Mouse (Mus musculus) midbrain, embryonic 13.5 days (tissue): ENCODE data around the gene Pum2. TPM values are rescaled to one million over a fixed set of nuclear protein-coding genes. Genes with fewer than 3 reads are reported as not detected.

ENCODE experiments used
- ATAC-seq: fragments of 200-750 bp; cut with Nextera tagmentation; 2 replicates; pipeline ENCODE4 v1.8.0; 2017; ENCODE audit warnings: mild to moderate bottlenecking, moderate TSS enrichment, moderate library complexity
- H3K27ac ChIP-seq: fragments of 300-500 bp; sonication (generic); 2 replicates; pipeline ENCODE4 v1.5.1; 2015; ENCODE audit warnings: inconsistent platforms, mild to moderate bottlenecking, moderate library complexity
- H3K27me3 ChIP-seq: fragments of 300-500 bp; sonication (generic); 2 replicates; pipeline ENCODE4 v1.6.1; 2015; ENCODE audit warnings: mild to moderate bottlenecking, inconsistent platforms
- H3K36me3 ChIP-seq: fragments of 300-500 bp; sonication (generic); 2 replicates; pipeline ENCODE4 v1.6.1; 2015; ENCODE audit warnings: mild to moderate bottlenecking, inconsistent platforms
- H3K4me1 ChIP-seq: fragments of 300-500 bp; sonication (generic); replicated peaks from 2 replicates; pipeline ENCODE4 v1.6.1; 2015; ENCODE audit warnings: inconsistent platforms
- H3K4me2 ChIP-seq: fragments of 300-500 bp; sonication (generic); replicated peaks from 2 replicates; pipeline ENCODE4 v1.6.1; 2015; ENCODE audit warnings: moderate library complexity, mild to moderate bottlenecking, inconsistent platforms
- H3K4me3 ChIP-seq: fragments of 300-500 bp; sonication (generic); replicated peaks from 2 replicates; pipeline ENCODE4 v1.5.1; 2015; ENCODE audit warnings: mild to moderate bottlenecking, inconsistent platforms
- H3K9ac ChIP-seq: fragments of 300-500 bp; sonication (generic); replicated peaks from 2 replicates; pipeline ENCODE4 v1.6.1; 2015; ENCODE audit warnings: mild to moderate bottlenecking, inconsistent platforms
- H3K9me3 ChIP-seq: fragments of 300-500 bp; sonication (generic); 2 replicates; pipeline ENCODE4 v1.6.1; 2016; ENCODE audit warnings: mild to moderate bottlenecking, inconsistent platforms
- WGBS: fragments of 180-500 bp; shearing (Covaris S2); methylation state at CpG from one replicate; pipeline ENCODE4 v1.1.7; 2015; 5-methylcytosine and 5-hydroxymethylcytosine counted together
- polyA plus RNA-seq: library from polyadenylated mRNA; unstranded; fragments of >200 nt; fragmentation: Nextera tagmentation; extraction: Ambion mirVana; gene quantifications from 2 replicates; pipeline ENCODE4 v1.2.1, GENCODE M21; 2015

Pum2 gene
- polyA plus RNA-seq, 1 experiment from 2014 or later: 58.6 TPM

- no peaks in the 10 kb centered on the region for H3K36me3 ChIP-seq
- H3K9ac ChIP-seq: no peak overlapping the region
- no peak for ATAC-seq
- H3K27me3 ChIP-seq: no peaks in the 10 kb centered on the region
- WGBS: 90% methylated on average over 3 of the region's 3 CpGs
- no peak overlapping the region for H3K27ac ChIP-seq
- H3K4me1 ChIP-seq: 0 out of 2 replicates have a peak, but pooled peaks cover 3% of the 10 kb centered on the region
- H3K4me2 ChIP-seq: no peak overlapping the region
- H3K9me3 ChIP-seq: no peaks in the 10 kb centered on the region
- no peak overlapping the region for H3K4me3 ChIP-seq
Observed at GRCm38 (mm10) chr12:8782565-8782964, 108.6 kb downstream of the Pum2 start.

- no peak for ATAC-seq
- WGBS: 77% methylated on average over 9 of the region's 9 CpGs
- Histone ChIP-seq H3K4me2 (no peak overlapping the region), H3K9ac (no peak overlapping the region), H3K27ac (no peak overlapping the region), H3K9me3 (no peaks in the 10 kb centered on the region), H3K4me1 (peaks cover 10% of the 10 kb centered on the region; the same call in 1 of the 2 replicates), H3K36me3 (no peaks in the 10 kb centered on the region), H3K4me3 (no peak overlapping the region), H3K27me3 (no peaks in the 10 kb centered on the region)
Observed at GRCm38 (mm10) chr12:8784189-8784588, 110.3 kb downstream of the Pum2 start.

GRCm38 (mm10) chr12:8786476-8786875 is 112.5 kb downstream of the Pum2 start:
- Histone ChIP-seq H3K27me3 (no peaks in the 10 kb centered on the region), H3K9me3 (no peaks in the 10 kb centered on the region), H3K9ac (no peak overlapping the region), H3K4me1 (peaks cover 7% of the 10 kb centered on the region; the same call in 1 of the 2 replicates), H3K4me3 (no peak overlapping the region), H3K4me2 (no peak overlapping the region), H3K27ac (no peak overlapping the region), H3K36me3 (peaks cover 19% of the 10 kb centered on the region)
- no peak for ATAC-seq
- WGBS: 94% methylated on average over 5 of the region's 5 CpGs

DNA sequence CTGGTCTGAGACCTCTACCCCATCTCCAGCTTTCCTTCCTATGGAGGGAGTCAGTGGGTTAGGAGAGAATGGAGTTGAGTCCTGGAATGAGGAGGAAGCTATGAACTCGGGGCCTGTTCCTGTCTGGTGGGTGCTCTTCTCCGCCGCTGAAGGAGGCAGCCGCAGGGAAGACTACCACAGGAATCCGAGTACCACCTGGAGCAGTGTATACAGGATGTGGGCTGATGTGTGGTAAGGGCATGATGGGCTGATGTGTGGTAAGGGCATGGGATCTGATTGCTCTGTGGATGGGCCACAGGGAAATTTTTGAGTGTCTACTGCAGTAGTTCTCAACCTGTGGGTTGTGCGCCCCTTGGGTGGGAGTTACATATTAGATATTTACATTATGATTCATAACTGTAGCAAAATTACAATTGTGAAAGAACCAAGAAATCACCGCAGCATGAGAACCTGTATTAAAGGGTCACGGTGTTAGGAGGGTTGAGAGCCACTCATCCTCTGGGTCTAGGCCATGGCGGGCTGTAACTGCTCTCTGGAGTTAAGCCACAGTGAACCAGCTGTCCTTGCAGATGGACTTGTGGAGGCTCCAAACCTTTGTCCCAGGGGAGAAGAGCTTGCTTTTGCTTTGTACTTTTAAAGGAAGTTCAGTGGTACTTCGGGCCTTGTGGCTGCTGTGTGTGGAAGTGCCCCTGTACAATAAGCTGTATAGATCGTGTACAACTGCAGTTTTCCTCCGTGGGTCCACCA is 113.2 kb downstream of the Pum2 start:
- no peaks in the 10 kb centered on the region for H3K9me3 ChIP-seq
- no peak for ATAC-seq
- no peak overlapping the region for H3K27ac ChIP-seq
- H3K27me3 ChIP-seq: no peaks in the 10 kb centered on the region
- peaks cover 24% of the 10 kb centered on the region for H3K36me3 ChIP-seq
- WGBS: 89% methylated on average over 12 of the region's 12 CpGs
- peaks cover 7% of the 10 kb centered on the region; the same call in 1 of the 2 replicates for H3K4me1 ChIP-seq
- no peak overlapping the region for H3K4me3 ChIP-seq
- no peak overlapping the region for H3K9ac ChIP-seq
- no peak overlapping the region for H3K4me2 ChIP-seq

DNA sequence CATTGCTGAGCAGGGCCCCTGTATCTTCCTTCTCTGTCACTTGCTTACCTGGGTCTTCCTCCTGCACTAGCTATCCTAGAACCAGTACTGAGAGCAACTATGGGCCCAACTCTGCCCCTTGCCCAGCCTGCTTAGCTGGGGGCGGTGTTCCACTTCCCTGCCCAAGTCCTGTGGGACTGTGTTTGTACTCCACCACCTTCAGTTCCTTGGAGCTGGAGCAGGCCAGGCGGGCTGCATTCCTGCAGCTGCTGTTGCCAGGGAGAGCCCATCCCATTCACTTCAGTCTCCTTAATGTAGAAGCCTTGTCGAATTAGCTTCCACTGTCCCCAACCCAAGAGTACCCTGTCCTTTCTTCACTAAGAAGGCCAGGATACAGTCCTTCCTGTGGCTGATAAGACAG is 114.5 kb downstream of the Pum2 start:
- H3K4me3 ChIP-seq: no peak overlapping the region
- H3K4me2 ChIP-seq: no peak overlapping the region
- H3K36me3 ChIP-seq: peaks cover 36% of the 10 kb centered on the region
- ATAC-seq: no peak
- no peaks in the 10 kb centered on the region for H3K27me3 ChIP-seq
- peaks cover 7% of the 10 kb centered on the region; the same call in 1 of the 2 replicates for H3K4me1 ChIP-seq
- no peak overlapping the region for H3K27ac ChIP-seq
- 34% methylated on average over 3 of the region's 3 CpGs for WGBS
- H3K9ac ChIP-seq: no peak overlapping the region
- H3K9me3 ChIP-seq: no peaks in the 10 kb centered on the region

DNA sequence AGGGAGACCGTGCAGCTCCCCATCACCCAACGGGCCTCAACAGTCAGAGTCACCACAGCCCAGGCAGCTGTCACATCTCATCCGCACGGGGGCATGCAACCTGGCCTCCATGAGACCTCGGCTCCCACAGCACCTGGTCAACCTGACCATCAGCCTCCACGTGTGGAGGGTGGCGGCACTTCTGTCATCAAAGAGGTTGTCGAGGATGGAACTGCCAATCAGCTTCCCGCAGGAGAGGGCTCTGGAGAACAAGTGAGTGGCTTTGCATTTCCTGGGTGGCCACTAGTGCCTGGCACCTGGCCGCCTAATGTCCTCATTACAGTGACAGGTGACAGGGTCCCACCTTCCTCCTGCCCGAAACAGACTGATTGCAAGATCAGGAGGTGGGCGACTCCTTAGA is 116.7 kb downstream of the Pum2 start:
- Histone ChIP-seq H3K9ac (no peak overlapping the region), H3K36me3 (peaks cover 49% of the 10 kb centered on the region), H3K27ac (no peak overlapping the region), H3K4me1 (peaks cover 7% of the 10 kb centered on the region; the same call in 1 of the 2 replicates), H3K4me3 (no peak overlapping the region), H3K4me2 (no peak overlapping the region), H3K27me3 (no peaks in the 10 kb centered on the region), H3K9me3 (no peaks in the 10 kb centered on the region)
- no peak for ATAC-seq
- 96% methylated on average over 12 of the region's 12 CpGs for WGBS

DNA sequence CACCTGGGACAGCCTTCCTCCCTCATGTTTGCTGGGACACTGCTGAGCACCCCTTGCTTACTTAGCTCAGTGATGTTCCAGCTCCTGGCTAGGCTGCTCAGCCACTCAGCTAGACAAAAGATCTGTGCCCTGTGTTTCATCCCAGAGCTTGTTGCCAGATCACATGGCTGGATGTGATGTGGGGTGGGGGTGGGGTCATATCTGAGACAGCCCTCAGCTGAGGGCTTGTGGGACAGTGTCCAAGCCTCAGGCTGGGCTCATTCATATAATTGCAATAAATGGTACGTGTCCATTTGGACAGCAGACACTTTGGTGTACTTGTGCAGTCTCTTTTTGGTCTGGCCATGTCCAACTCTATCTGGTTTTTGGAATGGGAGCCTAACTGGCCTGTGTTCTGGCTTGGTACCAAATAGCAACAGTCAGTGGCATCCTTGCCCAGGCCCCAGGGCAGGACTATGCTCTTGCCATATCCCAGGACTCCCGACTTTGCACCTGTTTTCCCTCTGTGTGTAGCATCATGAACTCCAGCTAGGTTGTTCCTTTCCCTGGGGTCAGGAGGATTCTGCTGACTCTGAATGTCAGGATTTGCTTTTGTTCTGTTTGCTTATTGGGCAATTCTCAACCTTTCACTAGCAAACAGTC is 119.6 kb downstream of the Pum2 start:
- Histone ChIP-seq H3K4me1 (peaks cover 4% of the 10 kb centered on the region; the same call in 1 of the 2 replicates), H3K36me3 (peaks cover 51% of the 10 kb centered on the region), H3K4me3 (no peak overlapping the region), H3K27me3 (no peaks in the 10 kb centered on the region), H3K4me2 (no peak overlapping the region), H3K27ac (no peak overlapping the region), H3K9me3 (no peaks in the 10 kb centered on the region), H3K9ac (no peak overlapping the region)
- 91% methylated on average over 2 of the region's 2 CpGs for WGBS
- no peak for ATAC-seq

GRCm38 (mm10) chr12:8797936-8798335 is 124.0 kb downstream of the Pum2 start:
- no peak overlapping the region for H3K4me2 ChIP-seq
- WGBS: 94% methylated on average over 7 of the region's 7 CpGs
- H3K4me3 ChIP-seq: no peak overlapping the region
- H3K9ac ChIP-seq: no peak overlapping the region
- H3K36me3 ChIP-seq: peaks cover 21% of the 10 kb centered on the region; the same call in 1 of the 2 replicates
- no peak overlapping the region for H3K27ac ChIP-seq
- H3K27me3 ChIP-seq: no peaks in the 10 kb centered on the region
- 0 out of 2 replicates have a peak, but pooled peaks cover 3% of the 10 kb centered on the region for H3K4me1 ChIP-seq
- no peak for ATAC-seq
- no peaks in the 10 kb centered on the region for H3K9me3 ChIP-seq

- Histone ChIP-seq H3K9me3 (no peaks in the 10 kb centered on the region), H3K36me3 (0 out of 2 replicates have a peak, but pooled peaks cover 16% of the 10 kb centered on the region), H3K4me1 (0 out of 2 replicates have a peak, but pooled peaks cover 3% of the 10 kb centered on the region), H3K9ac (no peak overlapping the region), H3K4me3 (no peak overlapping the region), H3K27ac (no peak overlapping the region), H3K27me3 (no peaks in the 10 kb centered on the region), H3K4me2 (no peak overlapping the region)
- WGBS: 63% methylated on average over 9 of the region's 9 CpGs
- ATAC-seq: no peak
Observed at GRCm38 (mm10) chr12:8798486-8799020, 124.6 kb downstream of the Pum2 start.

Other genes with a start within 250 kb of the Pum2 start
- 55.1 and 67.8 TPM in 2 replicates for gene Rhob, start 174.1 kb upstream of the Pum2 start, polyA plus RNA-seq
- not detected in 2 replicates for gene Slc7a15, start 75.1 kb upstream of the Pum2 start, polyA plus RNA-seq
- gene Sdc1, start 97.2 kb downstream of the Pum2 start, polyA plus RNA-seq: 30.1 and 30.8 TPM in 2 replicates
- gene Laptm4a, start 247.5 kb downstream of the Pum2 start, polyA plus RNA-seq: 207 and 221 TPM in 2 replicates